Mouse (Mus musculus) testis, postnatal 14 days (tissue): Measurements from ENCODE around the gene Alpl.

Experiments used
- DNase-seq: peaks from one replicate; pipeline ENCODE4 v3.0.0; 2021; ENCODE audit warnings: low spot score

Gene Alpl

DNA sequence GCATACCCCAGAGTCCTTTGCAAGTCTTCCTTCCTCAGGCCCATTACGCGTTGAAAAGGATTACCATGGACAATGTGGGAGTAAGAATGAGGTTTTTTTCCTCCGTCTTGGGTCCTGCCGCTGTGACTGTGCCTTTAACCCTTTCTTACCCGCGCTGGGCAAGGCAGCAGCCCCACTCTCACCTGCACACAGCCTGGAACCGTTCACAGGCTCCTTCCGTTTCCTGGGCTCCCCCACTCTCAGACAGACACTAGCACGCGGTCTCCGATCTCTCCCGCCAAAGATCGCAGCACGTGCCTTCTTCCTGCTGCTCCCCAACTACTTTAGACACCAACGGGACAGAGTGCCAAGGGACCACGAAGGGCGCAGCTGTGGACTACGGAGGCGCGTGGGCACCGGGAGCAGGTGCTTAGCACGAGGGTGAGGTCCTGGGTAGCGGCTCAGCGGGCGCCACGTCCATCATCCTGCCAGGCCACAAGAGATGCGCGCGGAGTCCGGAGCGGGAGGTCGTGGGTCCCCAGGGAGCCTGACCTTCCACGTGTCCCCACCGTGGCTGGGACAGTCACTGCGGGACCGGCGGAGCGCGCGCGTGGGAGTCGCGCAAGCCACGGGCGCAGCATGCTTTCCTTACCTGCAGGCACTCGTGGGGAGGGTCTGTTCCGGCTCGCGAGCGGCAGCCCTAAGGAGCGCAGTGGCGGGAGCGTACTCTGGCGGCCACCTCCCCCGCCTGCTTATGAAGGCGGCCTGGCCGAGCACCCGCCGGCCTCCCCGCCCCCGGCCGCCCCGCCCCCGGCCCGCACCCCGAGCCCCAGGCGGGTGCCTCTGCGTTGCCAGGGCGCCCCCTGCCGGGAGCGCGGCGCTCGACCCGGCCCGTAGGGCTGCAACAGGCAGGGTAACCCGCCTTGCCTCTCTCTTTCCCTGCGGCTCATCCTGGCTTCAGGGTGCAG is at the start of gene Alpl:
Gene Alpl (minus strand): TSS at position 774 of the 947 bp plus-strand sequence.
- DNase-seq: peak; percentile 78

DNA sequence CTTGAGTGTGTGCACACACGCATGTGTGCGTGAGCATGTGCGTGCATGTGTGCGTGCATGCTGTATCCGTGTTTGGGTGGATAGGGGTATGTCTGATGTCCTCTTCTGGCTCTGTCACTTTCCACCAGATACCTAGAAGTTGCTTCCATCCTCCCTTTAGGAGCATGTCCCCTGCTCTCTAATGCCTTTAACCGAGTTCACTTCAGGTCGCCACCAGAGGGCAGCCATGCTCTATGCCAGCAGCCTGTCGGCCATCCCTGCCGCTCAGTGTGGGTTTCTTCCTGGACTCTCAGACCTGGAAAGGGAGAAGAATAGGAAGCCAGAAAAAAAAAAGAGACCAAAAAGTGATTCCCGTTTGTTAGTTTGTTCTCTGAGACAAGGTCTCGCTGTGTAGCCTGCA is 48.5 kb upstream of the Alpl start:
- DNase-seq: peak; percentile 43

DNA sequence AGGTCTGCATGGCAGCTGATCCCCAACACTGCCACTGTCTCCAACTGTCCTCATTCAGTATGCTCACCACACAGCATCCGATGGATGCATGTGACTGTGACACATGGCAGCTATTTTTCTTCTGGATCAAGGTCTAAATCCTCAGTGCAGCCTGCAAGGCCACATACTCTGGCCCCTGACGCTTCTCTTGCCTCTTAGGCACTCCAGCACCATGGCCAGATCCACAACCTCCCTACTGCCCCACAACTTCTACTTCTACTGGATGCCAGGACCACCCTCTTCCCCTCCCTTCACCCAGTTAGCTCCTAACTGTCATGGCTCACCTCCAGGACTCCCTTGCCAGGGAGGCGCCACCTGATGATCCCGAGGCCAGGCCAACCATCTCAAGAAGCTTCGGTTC is 43.3 kb upstream of the Alpl start:
- DNase-seq: no peak

DNA sequence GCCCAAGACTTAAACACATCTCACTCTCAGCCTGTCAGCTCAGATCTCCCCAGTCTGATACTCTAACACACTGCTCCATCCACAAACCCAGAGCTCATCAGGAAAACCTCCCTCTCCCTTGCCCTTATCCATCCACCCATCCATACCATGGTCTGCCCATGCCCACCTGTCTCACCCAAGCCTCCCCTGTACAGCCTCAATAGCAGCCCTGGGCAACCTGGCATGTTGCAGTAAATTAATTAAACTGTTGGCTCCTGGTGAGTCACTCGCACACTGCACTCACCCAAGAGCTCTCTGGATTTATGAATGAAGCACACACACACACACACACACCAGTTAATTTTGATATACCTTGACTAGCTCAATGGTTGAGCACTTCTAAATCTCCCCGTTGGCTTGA is 42.6 kb upstream of the Alpl start:
- DNase-seq: no peak

DNA sequence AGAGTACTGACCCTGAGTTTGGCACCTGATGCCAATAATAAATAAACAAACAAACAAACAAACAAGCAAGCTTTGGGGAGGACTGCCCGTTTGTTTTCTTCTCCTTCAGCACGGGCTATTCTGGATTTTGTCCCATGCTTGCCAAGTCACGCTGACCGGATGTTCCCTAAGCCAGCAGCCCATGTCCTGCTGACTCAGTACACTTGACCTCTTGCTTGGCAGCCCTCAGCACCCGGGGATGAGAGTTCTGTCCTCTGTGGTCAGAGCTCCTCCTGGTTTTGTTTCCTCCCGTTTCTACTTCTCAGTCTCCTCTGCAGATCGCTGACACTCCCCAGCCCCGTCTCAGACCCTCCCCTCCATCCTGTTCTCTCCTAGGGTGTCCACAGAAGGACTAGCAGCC is 41.6 kb upstream of the Alpl start:
- peak; percentile 39 for DNase-seq

DNA sequence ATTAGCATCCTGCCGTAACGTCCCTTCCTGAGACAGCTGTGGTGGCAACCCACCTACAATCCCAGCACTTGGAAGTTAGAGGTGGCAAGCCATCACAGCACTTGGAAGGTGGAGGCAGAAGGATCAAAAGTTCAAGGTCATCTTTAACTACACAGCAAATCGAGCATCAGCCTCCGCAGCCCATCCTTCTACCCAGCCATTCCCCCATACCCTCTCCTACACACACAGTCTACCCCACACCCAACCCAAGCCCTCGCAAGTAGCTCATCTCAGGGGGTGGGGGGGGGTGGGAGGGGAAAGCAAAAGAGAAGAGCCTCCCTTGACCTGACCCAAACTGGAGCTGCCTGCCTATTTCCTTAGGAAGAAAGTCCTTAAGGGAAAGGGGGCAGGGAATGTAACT is 40.6 kb upstream of the Alpl start:
- DNase-seq: no peak

DNA sequence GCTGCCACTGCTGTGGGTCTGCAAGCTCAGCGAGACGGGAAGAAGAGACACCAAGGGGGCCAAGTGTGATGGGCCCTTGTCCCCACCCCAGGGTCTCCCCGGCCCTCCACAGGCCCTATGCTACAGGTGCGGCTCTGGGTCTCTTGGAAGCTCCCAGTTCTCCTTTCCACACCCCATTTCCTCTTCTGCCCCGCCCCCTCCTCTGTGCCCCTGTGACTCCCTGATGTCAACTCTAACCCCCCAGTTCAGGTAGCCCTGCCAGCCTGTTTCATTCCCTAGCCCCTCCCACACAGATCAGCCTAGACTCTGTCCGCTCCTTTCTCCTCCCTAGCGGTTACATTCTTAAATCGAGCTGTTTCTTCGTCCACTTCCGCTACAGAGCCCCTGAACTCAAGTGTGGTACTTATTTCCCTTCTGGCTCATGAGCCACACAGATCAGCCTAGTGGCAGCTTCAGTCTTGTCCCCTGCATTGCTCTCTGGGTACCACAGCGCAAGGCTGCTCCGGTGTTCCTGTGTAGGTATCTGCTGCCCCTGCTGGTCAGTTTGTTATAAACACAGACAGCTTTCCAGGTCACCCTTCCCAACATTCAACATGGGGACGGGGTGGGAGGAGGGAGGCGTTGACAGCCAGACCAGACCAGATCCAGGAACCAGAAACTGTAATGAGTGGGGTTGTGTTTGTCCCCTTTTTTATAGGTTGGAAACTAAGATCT is 39.6 kb upstream of the Alpl start:
- peak; percentile 56 for DNase-seq

DNA sequence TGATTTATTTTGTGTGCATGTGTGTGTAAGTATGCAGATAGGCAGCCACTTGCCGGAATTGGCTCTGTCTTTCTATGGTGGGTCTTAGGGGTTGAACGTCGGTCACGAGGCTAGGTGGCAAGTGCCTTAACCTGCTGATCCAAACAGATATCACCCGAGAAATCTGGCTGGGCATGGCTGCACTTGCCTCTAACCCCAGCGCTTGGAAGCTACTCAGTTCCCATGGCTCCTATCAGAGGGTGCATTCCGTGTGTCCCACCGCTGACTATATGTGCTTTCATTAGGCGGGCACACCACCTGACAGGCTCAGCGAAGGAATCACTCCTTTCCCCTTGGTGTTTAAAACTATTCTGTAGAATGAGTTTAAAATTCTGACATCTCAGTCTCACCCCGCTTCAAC is 35.4 kb upstream of the Alpl start:
- no peak for DNase-seq

DNA sequence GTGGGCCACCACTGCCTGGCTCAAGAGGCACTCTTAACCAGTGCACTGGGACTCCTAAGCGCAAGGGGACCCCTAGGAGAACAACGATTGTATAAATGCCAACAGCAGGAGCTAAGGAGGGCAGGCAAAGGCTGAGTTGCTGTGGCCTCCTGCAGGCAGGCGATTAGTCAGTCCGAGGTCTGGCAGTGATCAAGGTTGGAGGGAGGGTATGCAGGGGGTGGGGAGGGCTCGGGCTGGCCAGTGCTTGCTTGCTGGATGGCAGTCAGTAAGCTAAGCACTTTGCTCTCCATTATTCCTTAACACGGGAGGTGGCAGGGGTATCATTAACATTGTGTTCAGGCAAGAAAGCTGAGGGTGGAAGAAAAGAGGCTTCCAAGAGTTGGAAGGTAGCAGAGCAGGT is 34.2 kb upstream of the Alpl start:
- DNase-seq: no peak

DNA sequence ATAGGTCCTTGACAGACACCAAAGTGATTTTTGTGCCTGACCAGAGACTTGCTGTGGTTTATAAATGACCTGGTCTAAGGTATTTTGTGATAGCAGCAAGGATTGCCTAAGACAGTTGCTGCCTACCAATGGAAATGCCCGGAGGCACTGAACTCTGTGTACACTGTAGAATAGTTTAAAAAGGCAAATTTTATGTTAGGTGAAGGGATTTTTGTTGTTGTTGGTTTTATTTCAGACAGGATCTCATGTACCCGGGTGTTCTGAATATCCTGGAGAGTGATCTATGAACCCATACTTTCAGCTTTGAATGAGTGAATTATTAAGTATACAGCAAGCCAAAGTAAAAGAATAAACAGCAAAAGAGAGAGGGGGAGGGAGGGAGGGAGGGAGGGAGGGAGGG is 28.7 kb upstream of the Alpl start:
- DNase-seq: no peak

DNA sequence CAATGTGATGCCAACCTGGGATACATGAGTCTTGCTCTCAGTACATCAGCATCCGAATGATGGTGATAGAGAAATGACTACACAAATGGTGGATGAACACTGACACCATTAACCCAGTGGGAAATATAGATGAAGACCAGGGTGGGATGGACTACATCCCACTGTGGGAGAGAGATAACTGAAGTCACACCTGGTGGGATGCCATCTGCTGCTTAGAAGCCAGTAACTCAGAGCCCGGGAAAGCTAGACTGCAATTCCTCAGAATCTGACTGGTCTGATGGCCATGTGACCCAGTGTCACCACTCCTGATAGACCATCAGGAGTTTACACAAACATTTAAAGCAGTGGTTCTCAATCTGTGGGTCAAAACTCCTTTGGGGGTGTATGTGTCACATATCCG is 27.4 kb upstream of the Alpl start:
- DNase-seq: no peak

DNA sequence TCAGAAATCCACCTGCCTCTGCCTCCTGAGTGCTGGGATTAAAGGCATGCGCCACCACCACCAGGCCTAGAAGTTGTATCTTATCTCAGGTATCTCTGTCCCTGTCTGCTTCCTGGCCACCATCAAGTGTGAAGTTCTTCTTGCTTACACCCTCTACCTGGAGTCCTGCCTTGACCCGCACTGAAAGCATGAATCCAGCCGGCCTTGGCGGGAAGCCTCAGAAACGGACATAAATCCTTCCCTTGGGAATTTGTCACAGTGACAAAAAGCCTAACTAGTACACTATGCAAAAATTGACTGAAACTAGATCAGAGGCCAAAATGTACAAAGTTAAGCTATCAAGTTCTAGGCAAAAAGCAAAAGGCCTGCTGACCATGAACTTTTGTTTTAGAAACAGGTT is 26.4 kb upstream of the Alpl start:
- no peak for DNase-seq

DNA sequence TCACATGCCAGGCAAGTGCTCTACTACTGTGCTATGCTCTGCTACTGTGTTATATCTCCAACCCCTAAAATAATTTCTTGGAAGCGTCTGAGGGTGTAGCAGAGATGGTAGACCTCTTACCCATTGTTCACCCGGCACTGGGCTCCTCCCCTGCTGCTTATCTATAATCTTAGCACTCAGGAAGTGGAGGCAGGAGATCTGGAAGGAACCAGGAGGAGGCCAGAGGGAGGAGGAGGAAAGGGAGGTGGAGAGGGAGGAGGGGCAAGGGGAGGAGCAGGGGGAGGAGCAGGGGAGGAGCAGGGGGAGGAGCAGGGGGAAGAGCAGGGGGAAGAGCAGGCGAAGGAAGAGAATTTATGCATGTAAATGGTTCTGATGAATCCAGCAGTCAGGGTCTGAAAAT is 24.5 kb upstream of the Alpl start:
- DNase-seq: no peak

DNA sequence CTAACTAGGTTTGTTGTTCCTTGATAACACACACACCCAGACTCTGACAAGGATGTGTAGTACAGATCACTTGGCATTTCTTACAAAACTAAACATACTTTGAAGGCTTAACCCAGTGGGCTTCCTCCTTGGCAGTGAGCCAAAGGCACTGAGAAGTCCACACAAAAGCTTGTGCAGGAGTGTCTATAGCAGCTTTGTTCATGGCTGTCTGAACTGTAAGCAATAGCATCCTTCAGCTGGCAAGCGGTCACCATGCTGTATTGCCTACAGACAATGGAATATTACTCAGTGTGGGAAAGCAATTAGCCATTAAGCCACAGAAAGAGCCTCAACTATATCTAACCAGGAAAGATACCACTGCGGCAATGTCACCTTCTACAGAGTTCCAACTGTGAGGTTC is 23.3 kb upstream of the Alpl start:
- DNase-seq: no peak

DNA sequence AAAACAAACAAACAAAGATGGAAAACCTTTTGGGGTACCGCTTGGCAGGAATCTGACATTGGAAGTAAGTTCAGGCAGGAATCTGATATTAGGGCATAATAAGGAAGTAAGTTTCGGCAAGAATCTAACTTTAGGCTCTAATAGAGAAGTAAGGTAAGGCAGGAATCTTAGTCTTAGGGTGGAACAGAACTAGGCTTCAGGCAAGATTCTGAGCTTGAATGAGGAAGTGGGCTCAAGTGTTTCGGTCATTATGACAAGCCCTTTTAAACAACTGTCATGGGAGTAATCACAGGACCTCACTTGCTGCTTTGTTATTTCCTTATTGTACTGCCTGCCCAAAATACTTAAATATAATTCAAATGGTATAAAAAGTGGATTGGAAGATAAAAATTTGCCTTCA is 22.2 kb upstream of the Alpl start:
- no peak for DNase-seq

DNA sequence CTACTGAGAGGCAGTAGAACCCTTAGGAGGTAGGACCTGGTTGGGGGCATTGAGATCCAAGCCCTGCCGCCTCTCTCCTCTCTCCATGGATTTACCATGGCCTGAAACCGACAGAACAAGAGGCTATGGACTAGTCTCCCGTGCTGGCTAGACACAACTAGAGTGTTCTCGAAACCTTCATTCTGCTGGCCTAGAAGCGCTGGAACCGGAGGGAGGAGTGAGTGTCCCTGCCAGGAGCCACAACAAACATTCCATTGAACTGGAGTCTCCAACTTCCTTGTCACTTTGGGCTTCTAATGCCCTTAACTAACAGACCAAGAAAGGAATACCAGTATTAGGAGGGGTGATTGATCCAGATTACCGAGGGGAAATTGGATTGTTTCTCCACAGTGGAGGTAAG is 20.0 kb upstream of the Alpl start:
- no peak for DNase-seq

DNA sequence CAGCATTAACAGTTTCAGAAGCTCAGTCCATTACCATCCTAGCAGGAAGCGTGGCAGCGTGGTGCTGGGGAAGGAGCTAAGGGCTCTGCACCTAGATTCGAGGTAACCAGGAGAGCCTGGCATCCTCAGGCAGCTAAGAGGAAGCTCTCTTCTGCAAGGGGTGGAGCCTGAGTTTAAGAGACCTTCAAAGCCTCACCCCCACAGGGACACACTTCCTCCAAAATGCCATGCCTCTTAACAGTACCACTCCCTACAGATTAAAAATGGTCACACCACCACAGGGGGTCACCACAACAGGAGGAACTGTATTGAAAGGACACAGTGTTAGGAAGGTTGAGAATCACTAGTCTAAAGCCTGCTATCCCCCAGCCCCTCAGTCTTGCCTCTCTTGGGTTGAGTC is 19.3 kb upstream of the Alpl start:
- no peak for DNase-seq

DNA sequence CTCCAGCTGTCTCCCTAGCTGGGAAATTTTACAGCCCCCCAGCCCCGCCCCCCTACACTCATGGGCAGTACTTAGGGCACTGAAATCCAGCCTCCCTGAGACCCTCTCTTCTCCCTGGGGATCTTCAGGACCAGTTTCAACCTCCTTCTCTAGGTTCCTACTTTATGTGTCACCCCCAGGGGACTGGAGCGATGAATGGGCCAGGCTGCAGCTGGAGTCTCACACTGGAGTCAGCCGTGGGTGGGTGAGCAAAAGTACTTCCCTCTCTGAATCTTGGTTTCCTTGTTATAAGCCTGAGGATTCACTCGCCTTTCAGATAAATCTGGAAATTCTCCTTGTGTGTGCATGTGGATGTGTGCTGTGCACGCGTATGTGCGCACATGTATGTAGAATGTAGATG is 18.0 kb upstream of the Alpl start:
- no peak for DNase-seq

DNA sequence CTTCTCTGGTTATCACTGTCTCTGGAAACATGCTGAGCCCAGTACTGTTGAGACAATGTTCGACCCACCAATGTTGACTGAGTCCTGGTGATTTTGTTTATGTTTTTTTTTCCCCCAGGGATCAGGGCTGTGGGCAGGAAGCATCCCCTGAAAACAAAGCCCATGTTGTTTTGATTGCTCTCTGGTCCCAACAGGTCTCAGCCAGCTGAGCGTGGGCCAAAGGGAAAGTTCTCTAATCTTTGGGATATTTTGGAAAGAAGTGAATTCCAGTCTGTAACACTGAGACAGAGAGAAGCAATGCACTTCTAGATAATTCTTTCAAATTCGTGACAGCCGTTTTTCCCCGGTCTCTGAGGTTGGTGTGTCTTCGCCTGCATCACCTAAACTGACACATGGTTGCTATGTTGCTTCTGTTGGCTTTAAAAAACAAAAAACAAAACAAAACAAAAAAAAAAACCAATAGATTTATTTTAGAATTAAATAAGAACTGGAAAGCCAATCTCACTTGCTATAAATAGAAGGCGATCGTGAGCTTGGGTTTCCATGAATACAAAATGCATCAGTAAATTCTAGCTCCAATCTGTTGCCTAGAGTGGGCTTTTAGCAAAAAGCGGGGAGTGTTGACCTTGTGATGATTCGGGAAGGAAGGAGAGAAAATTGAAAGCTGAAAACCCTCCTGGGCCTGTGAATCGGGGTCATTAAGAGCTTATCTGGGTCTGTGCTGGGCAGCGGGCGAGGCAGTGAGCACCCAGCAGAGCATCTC is 16.9 kb upstream of the Alpl start:
- no peak for DNase-seq

DNA sequence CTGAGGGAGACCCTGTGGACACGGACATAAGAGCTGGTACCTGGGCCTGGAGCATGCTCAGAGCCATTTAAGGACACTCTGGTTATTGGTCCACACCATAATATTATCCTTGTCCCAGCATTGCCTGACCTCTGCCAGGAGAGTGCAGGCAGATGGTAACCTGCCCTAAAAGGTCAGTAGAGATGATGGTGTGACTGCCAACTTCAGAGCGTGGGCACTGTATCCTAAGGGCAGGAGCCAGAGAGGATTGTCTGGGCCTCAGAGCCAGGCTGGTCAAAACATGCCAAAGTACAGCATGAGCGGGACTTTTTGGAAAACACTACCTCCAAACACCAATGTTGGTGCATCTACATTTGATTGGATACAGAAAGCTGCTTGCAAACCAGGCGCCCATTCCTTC is 13.8 kb upstream of the Alpl start:
- no peak for DNase-seq

DNA sequence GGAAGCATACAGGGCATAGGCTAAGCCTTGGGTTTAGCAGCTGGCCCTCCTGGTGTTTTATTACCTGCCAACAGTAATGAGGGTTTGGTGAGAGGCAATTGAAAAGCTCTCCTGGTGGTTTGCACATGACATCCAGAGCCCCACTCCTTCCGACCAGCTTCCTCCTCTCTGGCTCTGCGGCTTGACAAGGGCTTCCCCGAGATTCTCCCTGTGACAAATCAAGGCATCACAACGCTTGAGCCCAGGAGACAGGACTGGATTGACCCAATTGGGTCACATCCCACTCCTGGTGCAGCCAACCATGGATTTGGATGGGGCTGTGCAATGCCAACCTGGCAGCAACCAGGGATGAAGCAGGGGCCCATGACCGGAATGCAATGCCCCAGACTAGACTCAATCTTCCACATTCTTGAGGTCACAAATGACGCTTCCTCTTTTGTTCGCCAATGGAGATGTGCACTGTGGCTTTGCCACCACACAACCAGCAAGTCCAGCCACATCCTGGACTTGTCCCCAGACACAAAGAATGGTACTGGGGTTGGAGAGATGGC is 11.2 kb upstream of the Alpl start:
- DNase-seq: no peak

DNA sequence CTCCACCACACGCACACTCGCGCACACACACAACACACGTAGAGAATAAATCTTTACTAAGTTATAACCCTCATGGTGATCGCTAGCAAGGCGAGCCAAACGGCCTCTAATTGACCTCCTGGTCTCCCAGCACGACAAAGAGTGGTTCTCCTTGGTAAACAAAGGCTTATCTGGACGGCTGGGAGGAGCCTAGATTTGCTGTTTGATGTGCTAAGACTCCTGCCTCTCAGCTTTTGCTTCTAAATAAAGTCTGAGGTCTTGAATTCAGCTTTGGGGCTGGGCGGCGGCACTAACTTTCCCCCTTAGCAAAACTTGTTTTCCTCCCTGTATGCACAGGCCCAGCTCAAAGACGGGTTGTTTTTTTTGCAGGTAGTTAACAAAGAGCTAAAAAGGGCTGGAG is 5.0 kb upstream of the Alpl start:
- no peak for DNase-seq

DNA sequence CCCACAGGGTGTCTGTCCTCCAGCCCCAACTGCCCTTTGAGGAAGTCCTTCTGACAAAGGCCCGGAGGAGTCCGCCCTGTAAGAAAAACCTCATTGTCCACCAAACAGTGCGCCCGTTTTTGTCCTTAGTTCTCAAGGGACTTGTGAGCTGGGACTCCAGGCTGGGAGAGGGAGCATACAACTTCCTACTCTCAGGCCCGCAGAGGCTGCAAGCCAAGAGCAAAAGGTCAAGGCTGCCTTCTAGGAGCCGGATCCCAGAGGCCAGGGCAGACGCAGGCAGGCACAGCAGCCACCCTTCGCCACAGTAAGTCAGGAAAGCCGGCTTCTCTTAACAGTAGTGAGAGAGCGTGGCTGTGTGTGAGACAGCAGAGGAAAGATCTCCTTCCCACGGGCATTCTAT is 4.1 kb upstream of the Alpl start:
- DNase-seq: peak; percentile 47
